Comparison of ENCODE assay signal across 9 mouse cellular contexts in genomic region chr13:99152305-99152930, GRCm38 (mm10). TPM values are rescaled to one million over a fixed set of nuclear protein-coding genes. Genes with fewer than 3 reads are reported as not detected.
DNase-seq lines count a peak whose midpoint lies in the region; ATAC-seq and TF ChIP-seq lines count a peak whose summit lies in the region.
"Had no signal": no experiment of that assay in that cellular context is flagged by ENCODE, and none has a peak within 500 bp of the region (broad histone marks: within the 10 kb centered on the region; RNA-seq: fewer than 3 reads in every experiment).

No protein-coding gene starts in this region.

- no peak for ATAC-seq in hindbrain, embryonic 16.5 days
- ATAC-seq in neural tube, embryonic 15.5 days (ENCODE audit: low FRiP score): no peak

- TF ChIP-seq CTCF in CH12.LX (conservative IDR thresholded peaks at IDR 0.05 in 1 of 2, IDR thresholded peaks at IDR 0.05 in 1 of 2; ENCODE audit: low read depth in 2 of 2, low read length in 2 of 2): no peak

- no peak for TF ChIP-seq POLR2A in CH12.LX (IDR thresholded peaks at IDR 0.05; ENCODE audit: low read depth, low read length)

- dilution Hi-C loops in CH12.LX (cut with MboI; ENCODE audit: extremely low pct_ligation_motif_present, extremely low pct_unique_long_range_greater_than_20kb, low sequenced_read_pairs): no loop called here

- H3K4me1 ChIP-seq in CH12.LX (ENCODE audit: control insufficient read depth in 1 of 2, insufficient read depth in 2 of 2): peaks cover 4 to 17% of the 10 kb centered on the region in 2 experiments; a peak in 3 of 4 replicates
- peaks cover 7% of the 10 kb centered on the region for H3K4me1 ChIP-seq in hindbrain, embryonic 16.5 days (ENCODE audit: control insufficient read depth, insufficient read depth, low read depth, low read length)
- peaks cover 18% of the 10 kb centered on the region for H3K4me1 ChIP-seq in neural tube, embryonic 15.5 days

- H3K9ac ChIP-seq in CH12.LX (ENCODE audit: insufficient read depth, low read depth): no peak overlapping the region
- H3K9ac ChIP-seq in hindbrain, embryonic 16.5 days (ENCODE audit: low read depth, low read length): no peak overlapping the region
- H3K9ac ChIP-seq in neural tube, embryonic 15.5 days (replicated peaks): no peak overlapping the region

- intact Hi-C loops in left cerebral cortex, postnatal 25 days (cut with DNase I): no loop called here

- peak overlapping the region; percentile 60 for H3K4me2 ChIP-seq in CH12.LX (ENCODE audit: insufficient read depth, low read depth, poor library complexity, severe bottlenecking)
- peak overlapping the region; percentile 27 for H3K4me2 ChIP-seq in hindbrain, embryonic 16.5 days (ENCODE audit: low read length)
- peak overlapping the region; percentile 17; the same call in 1 of the 2 replicates for H3K4me2 ChIP-seq in neural tube, embryonic 15.5 days

- no peak overlapping the region for H3K4me3 ChIP-seq in CH12.LX (replicated peaks in 1 of 3; ENCODE audit: low read depth in 2 of 3, low read length in 2 of 3, poor library complexity in 1 of 3)
- no peak overlapping the region for H3K4me3 ChIP-seq in hindbrain, embryonic 16.5 days (ENCODE audit: low read length)
- H3K4me3 ChIP-seq in neural tube, embryonic 15.5 days (replicated peaks): no peak overlapping the region

- no peaks in the 10 kb centered on the region for H3K36me3 ChIP-seq in CH12.LX (replicated peaks in 1 of 2; ENCODE audit: control insufficient read depth in 1 of 2, insufficient read depth in 1 of 2, low read length in 1 of 2)
- H3K36me3 ChIP-seq in hindbrain, embryonic 16.5 days (ENCODE audit: control insufficient read depth, insufficient read depth, low read length): no peaks in the 10 kb centered on the region
- no peaks in the 10 kb centered on the region for H3K36me3 ChIP-seq in neural tube, embryonic 15.5 days

- peaks cover 13% of the 10 kb centered on the region for H3K27me3 ChIP-seq in CH12.LX (replicated peaks)
- H3K27me3 ChIP-seq in hindbrain, embryonic 16.5 days (replicated peaks; ENCODE audit: control insufficient read depth, insufficient read depth, low read length): 0 out of 2 replicates have a peak, but pooled peaks cover 3% of the 10 kb centered on the region
- H3K27me3 ChIP-seq in neural tube, embryonic 15.5 days (replicated peaks): no peaks in the 10 kb centered on the region

- TF ChIP-seq RAD21 in CH12.LX (IDR thresholded peaks at IDR 0.05; ENCODE audit: low read depth, low read length): no peak; the same call in 1 of the 2 replicates

- no peak overlapping the region for H3K27ac ChIP-seq in CH12.LX (ENCODE audit: insufficient read depth, low read depth)
- H3K27ac ChIP-seq in hindbrain, embryonic 16.5 days (ENCODE audit: low read depth, low read length): no peak overlapping the region
- no peak overlapping the region for H3K27ac ChIP-seq in neural tube, embryonic 15.5 days (replicated peaks)
- H3K27ac ChIP-seq: macrophage had no signal

- H3K9me3 ChIP-seq in CH12.LX (replicated peaks; ENCODE audit: low read length): peaks cover 18% of the 10 kb centered on the region
- H3K9me3 ChIP-seq in hindbrain, embryonic 16.5 days (ENCODE audit: control insufficient read depth, low read length): no peaks in the 10 kb centered on the region
- 0 out of 2 replicates have a peak, but pooled peaks cover 3% of the 10 kb centered on the region for H3K9me3 ChIP-seq in neural tube, embryonic 15.5 days (replicated peaks)

- peak; percentile 94 for TF ChIP-seq EP300 in CH12.LX (IDR thresholded peaks at IDR 0.05; ENCODE audit: low read length)

- WGBS in hindbrain, embryonic 16.5 days: 28% methylated on average over 18 of the region's 18 CpGs
- 29% methylated on average over 18 of the region's 18 CpGs for WGBS in neural tube, embryonic 15.5 days

- in situ Hi-C loops in CH12.LX (cut with MboI; ENCODE audit: low pct_ligation_motif_present, low pct_unique_long_range_greater_than_20kb, low sequenced_read_pairs): no loop called here

- peak; percentile 83 for DNase-seq in heart, adult 11 months
- no peak for DNase-seq in heart, adult 9 months (ENCODE audit: low spot score in 2 of 2)
- DNase-seq in CH12.LX (ENCODE audit: extremely low read depth): peak; percentile 76
- DNase-seq in cerebellum, adult 9-10 months: peak; percentile 12
- no peak for DNase-seq in left cerebral cortex, postnatal 25 days (ENCODE audit: low spot score in 2 of 2)
- no peak for DNase-seq in ovary, postnatal 36 days (ENCODE audit: low spot score)

- no peaks in the 10 kb centered on the region for H3K79me2 ChIP-seq in CH12.LX (replicated peaks; ENCODE audit: control insufficient read depth, extremely low read depth, insufficient read depth, poor library complexity, severe bottlenecking)

TF ChIP-seq in CH12.LX, 34 proteins besides CTCF, POLR2A, EP300 and RAD21:
- no peak for TF ChIP-seq UBTF (IDR thresholded peaks at IDR 0.05; ENCODE audit: low read depth, low read length)
- no peak for TF ChIP-seq KAT2A (IDR thresholded peaks at IDR 0.05; ENCODE audit: insufficient replicate concordance, low read length)
- TF ChIP-seq SIN3A (IDR thresholded peaks at IDR 0.05; ENCODE audit: low read length): no peak
- peak; percentile 87 for TF ChIP-seq TCF12 (IDR thresholded peaks at IDR 0.05; ENCODE audit: low read depth, low read length)
- no peak for TF ChIP-seq HCFC1 (IDR thresholded peaks at IDR 0.05; ENCODE audit: low read depth, low read length)
- no peak for TF ChIP-seq PAX5 (IDR thresholded peaks at IDR 0.05; ENCODE audit: low read length)
- TF ChIP-seq ZNF384 (IDR thresholded peaks at IDR 0.05; ENCODE audit: low read depth, low read length): no peak
- TF ChIP-seq GABPA (IDR thresholded peaks at IDR 0.05; ENCODE audit: insufficient replicate concordance, low read depth, low read length): no peak
- no peak for TF ChIP-seq MAZ (IDR thresholded peaks at IDR 0.05; ENCODE audit: low read depth, low read length)
- TF ChIP-seq ZMIZ1 (IDR thresholded peaks at IDR 0.05; ENCODE audit: low read depth, low read length): no peak
- TF ChIP-seq MYC (IDR thresholded peaks at IDR 0.05; ENCODE audit: low read depth, low read length): no peak
- TF ChIP-seq CHD2 (IDR thresholded peaks at IDR 0.05; ENCODE audit: low read length): peak; percentile 54; the same call in 1 of the 2 replicates
- peak; percentile 84 for TF ChIP-seq JUN (IDR thresholded peaks at IDR 0.05; ENCODE audit: insufficient read depth, low read depth, low read length)
- TF ChIP-seq ZKSCAN1 (IDR thresholded peaks at IDR 0.05; ENCODE audit: borderline replicate concordance, low read depth, low read length): no peak
- TF ChIP-seq MEF2A (IDR thresholded peaks at IDR 0.05; ENCODE audit: borderline replicate concordance, low read depth, low read length): no peak; the same call in 1 of the 2 replicates
- no peak for TF ChIP-seq TBP (conservative IDR thresholded peaks at IDR 0.05; ENCODE audit: low read depth, low read length)
- TF ChIP-seq NRF1 (IDR thresholded peaks at IDR 0.05; ENCODE audit: low read depth, low read length): no peak
- no peak for TF ChIP-seq CHD1 (IDR thresholded peaks at IDR 0.05; ENCODE audit: low read depth, low read length)
- TF ChIP-seq IRF4 (IDR thresholded peaks at IDR 0.05; ENCODE audit: low read depth, low read length): peak; percentile 90
- TF ChIP-seq JUND (conservative IDR thresholded peaks at IDR 0.05; ENCODE audit: low read depth, low read length): peak; percentile 77
- no peak for TF ChIP-seq USF1 (IDR thresholded peaks at IDR 0.05; ENCODE audit: low read depth, low read length)
- no peak for TF ChIP-seq MAX (IDR thresholded peaks at IDR 0.05; ENCODE audit: low read length)
- no peak for TF ChIP-seq SMC3 (IDR thresholded peaks at IDR 0.05; ENCODE audit: low read depth, low read length)
- TF ChIP-seq POLR2AphosphoS2 (IDR thresholded peaks at IDR 0.05; ENCODE audit: low read depth, low read length): no peak
- TF ChIP-seq NELFE (IDR thresholded peaks at IDR 0.05; ENCODE audit: low read depth, low read length): no peak
- TF ChIP-seq ELF1 (IDR thresholded peaks at IDR 0.05; ENCODE audit: low read depth, low read length): no peak
- TF ChIP-seq BHLHE40 (IDR thresholded peaks at IDR 0.05; ENCODE audit: low read depth, low read length): peak; percentile 67
- no peak; the same call in 1 of the 2 replicates for TF ChIP-seq MAFK (IDR thresholded peaks at IDR 0.05; ENCODE audit: insufficient replicate concordance, low read length)
- peak; percentile 46; the same call in 1 of the 2 replicates for TF ChIP-seq RCOR1 (conservative IDR thresholded peaks at IDR 0.05; ENCODE audit: low read depth, low read length)
- TF ChIP-seq USF2 (conservative IDR thresholded peaks at IDR 0.05; ENCODE audit: low read depth, low read length): no peak
- no peak for TF ChIP-seq MXI1 (IDR thresholded peaks at IDR 0.05; ENCODE audit: low read depth, low read length)
- TF ChIP-seq ZC3H11A (IDR thresholded peaks at IDR 0.05; ENCODE audit: low read depth, low read length): no peak
- TF ChIP-seq ETS1 (conservative IDR thresholded peaks at IDR 0.05; ENCODE audit: low read depth, low read length): peak; percentile 86
- TF ChIP-seq E2F4 (IDR thresholded peaks at IDR 0.05; ENCODE audit: insufficient replicate concordance, low read depth, low read length): no peak
TF ChIP-seq in CH12.LX: peak in this region for 8.

RNA-seq across cellular contexts. Expression of gene Zfp366, which starts 32.2 kb away (rescaled TPM):
- total RNA-seq in CH12.LX (2012; rRNA removed): not detected in 2 replicates
- not detected in 2 replicates for total RNA-seq in CH12.LX (2014; rRNA removed)
- polyA plus RNA-seq in CH12.LX (2012; ENCODE audit: insufficient read length, low read depth): not detected in 2 replicates
- 1.0 TPM in 2 replicates for polyA plus RNA-seq in hindbrain, embryonic 16.5 days (2015; fragmentation: Nextera tagmentation; extraction: Ambion mirVana)
- 0.87 and 0.89 TPM in 2 replicates for polyA plus RNA-seq in neural tube, embryonic 15.5 days (2015; fragmentation: Nextera tagmentation; extraction: Ambion mirVana)
- 1 to 10 TPM; 3.5 to 4.3 TPM for total RNA-seq in left cerebral cortex, postnatal 25 days (2021)

Comparison
In these comparisons a context has a peak if more than half of its experiments do, and no peak if none do; other contexts are left out.
1. DNase-seq: peak in heart, adult 11 months (single experiment), CH12.LX (single experiment) and cerebellum, adult 9-10 months (single experiment); none in heart, adult 9 months (0 of 2), left cerebral cortex, postnatal 25 days (0 of 2) and ovary, postnatal 36 days (single experiment).
2. Peak in every context shown above with its lines, with median percentiles within 50 percentile points of each other: H3K4me2 ChIP-seq.